Mouse (Mus musculus): ENCODE measurements around the gene Nol10. TPM values are rescaled to one million over a fixed set of nuclear protein-coding genes. Genes with fewer than 3 reads are reported as not detected.

Gene Nol10
- total RNA-seq, 1 experiment = 22.3 TPM

GRCm38 (mm10) chr12:17357795-17358194 lies 9.5 kb downstream of the Nol10 start:
- DNase-seq (ENCODE audit: low read depth, low spot score) = no peak
- TF ChIP-seq CHD2 (IDR thresholded peaks at IDR 0.05; ENCODE audit: low read depth, low read length) = no peak
- no peak for TF ChIP-seq ZC3H11A (IDR thresholded peaks at IDR 0.05; ENCODE audit: borderline replicate concordance, low read depth, low read length)
- TF ChIP-seq ZNF384 (IDR thresholded peaks at IDR 0.05; ENCODE audit: low read depth, low read length) = no peak
- TF ChIP-seq MAFK (IDR thresholded peaks at IDR 0.05; ENCODE audit: insufficient read depth, low read depth, low read length) = no peak
- TF ChIP-seq HCFC1 (IDR thresholded peaks at IDR 0.05; ENCODE audit: borderline replicate concordance, insufficient read depth, low read length) = no peak
- H3K4me3 ChIP-seq (ENCODE audit: insufficient read depth in 1 of 2, low read depth in 1 of 2, low read length in 2 of 2, poor library complexity in 1 of 2, severe bottlenecking in 1 of 2) = no peak overlapping the region
- in situ Hi-C loops (cut with MboI; ENCODE audit: low sequenced_read_pairs in 2 of 2, unreplicated experiment in 2 of 2) = no loop called here
- no peaks in the 10 kb centered on the region for H3K9me3 ChIP-seq (ENCODE audit: control insufficient read depth, insufficient read depth, low read depth, low read length)
- no peaks in the 10 kb centered on the region for H3K4me1 ChIP-seq (ENCODE audit: control insufficient read depth in 2 of 2, insufficient read depth in 2 of 2, low read length in 2 of 2, poor library complexity in 1 of 2)
- H3K9ac ChIP-seq (ENCODE audit: insufficient read depth, low read depth, low read length, poor library complexity, severe bottlenecking) = no peak overlapping the region
- H3K36me3 ChIP-seq (ENCODE audit: control insufficient read depth, insufficient read depth, low read length, poor library complexity, severe bottlenecking) = peaks cover 34% of the 10 kb centered on the region
- H3K27ac ChIP-seq (ENCODE audit: insufficient read depth, low read depth, low read length, poor library complexity, severe bottlenecking) = no peak overlapping the region

DNA sequence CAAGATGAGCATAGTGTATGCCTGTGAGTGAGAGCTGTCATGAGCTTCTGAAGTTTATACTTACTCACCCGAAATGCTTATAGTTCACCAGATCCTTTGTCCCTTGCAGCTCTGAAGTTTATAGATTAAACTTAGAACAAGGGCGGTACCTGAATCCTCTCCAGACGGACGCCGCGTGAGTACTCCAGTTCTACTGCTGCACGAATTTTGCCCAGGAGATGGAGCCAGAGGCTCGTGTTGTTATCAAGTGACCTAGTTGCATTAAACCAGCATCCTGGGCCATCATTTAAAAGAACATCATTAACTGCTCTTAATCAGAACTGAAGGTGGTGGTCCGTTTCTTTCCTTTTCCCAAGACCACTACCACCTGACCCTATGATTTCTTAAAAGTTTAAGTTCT lies 10.7 kb downstream of the Nol10 start:
- TF ChIP-seq MAFK (IDR thresholded peaks at IDR 0.05; ENCODE audit: insufficient read depth, low read depth, low read length) = no peak
- in situ Hi-C loops (cut with MboI; ENCODE audit: low sequenced_read_pairs in 2 of 2, unreplicated experiment in 2 of 2) = no loop called here
- Histone ChIP-seq H3K9me3 (ENCODE audit: control insufficient read depth, insufficient read depth, low read depth, low read length) (no peaks in the 10 kb centered on the region), H3K4me1 (ENCODE audit: control insufficient read depth in 2 of 2, insufficient read depth in 2 of 2, low read length in 2 of 2, poor library complexity in 1 of 2) (no peaks in the 10 kb centered on the region), H3K36me3 (ENCODE audit: control insufficient read depth, insufficient read depth, low read length, poor library complexity, severe bottlenecking) (peaks cover 33% of the 10 kb centered on the region), H3K27ac (ENCODE audit: insufficient read depth, low read depth, low read length, poor library complexity, severe bottlenecking) (no peak overlapping the region), H3K9ac (ENCODE audit: insufficient read depth, low read depth, low read length, poor library complexity, severe bottlenecking) (no peak overlapping the region), H3K4me3 (ENCODE audit: insufficient read depth in 1 of 2, low read depth in 1 of 2, low read length in 2 of 2, poor library complexity in 1 of 2, severe bottlenecking in 1 of 2) (no peak overlapping the region)
- no peak for DNase-seq (ENCODE audit: low read depth, low spot score)

DNA sequence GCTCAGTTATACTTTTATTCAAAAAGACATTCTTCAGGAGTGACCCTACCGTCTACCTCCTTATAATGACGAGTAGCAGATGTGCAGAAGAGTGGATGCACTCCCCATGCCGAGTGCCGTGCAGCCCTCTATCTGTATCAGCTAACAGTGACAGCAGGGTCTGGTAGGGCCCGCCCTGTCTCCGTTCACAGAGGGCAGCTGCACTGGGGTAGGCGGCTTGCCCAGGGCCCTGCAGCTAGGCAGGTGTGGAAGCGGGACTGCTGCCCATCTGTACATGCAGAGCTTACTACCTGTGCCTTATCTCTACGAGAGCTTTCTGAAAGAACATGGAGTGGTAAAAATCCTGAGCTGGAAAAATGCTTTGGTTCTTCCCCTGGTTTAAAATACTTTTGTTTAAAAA lies 11.8 kb downstream of the Nol10 start:
- DNase-seq (ENCODE audit: low read depth, low spot score) = no peak
- H3K9ac ChIP-seq (ENCODE audit: insufficient read depth, low read depth, low read length, poor library complexity, severe bottlenecking) = no peak overlapping the region
- in situ Hi-C loops (cut with MboI; ENCODE audit: low sequenced_read_pairs in 2 of 2, unreplicated experiment in 2 of 2) = no loop called here
- no peak for TF ChIP-seq HCFC1 (IDR thresholded peaks at IDR 0.05; ENCODE audit: borderline replicate concordance, insufficient read depth, low read length)
- no peak for TF ChIP-seq MAFK (IDR thresholded peaks at IDR 0.05; ENCODE audit: insufficient read depth, low read depth, low read length)
- TF ChIP-seq ZC3H11A (IDR thresholded peaks at IDR 0.05; ENCODE audit: borderline replicate concordance, low read depth, low read length) = no peak
- TF ChIP-seq CHD2 (IDR thresholded peaks at IDR 0.05; ENCODE audit: low read depth, low read length) = no peak
- no peak for TF ChIP-seq ZNF384 (IDR thresholded peaks at IDR 0.05; ENCODE audit: low read depth, low read length)
- H3K4me1 ChIP-seq (ENCODE audit: control insufficient read depth in 2 of 2, insufficient read depth in 2 of 2, low read length in 2 of 2, poor library complexity in 1 of 2) = no peaks in the 10 kb centered on the region
- no peak overlapping the region for H3K4me3 ChIP-seq (ENCODE audit: insufficient read depth in 1 of 2, low read depth in 1 of 2, low read length in 2 of 2, poor library complexity in 1 of 2, severe bottlenecking in 1 of 2)
- no peaks in the 10 kb centered on the region for H3K9me3 ChIP-seq (ENCODE audit: control insufficient read depth, insufficient read depth, low read depth, low read length)
- H3K36me3 ChIP-seq (ENCODE audit: control insufficient read depth, insufficient read depth, low read length, poor library complexity, severe bottlenecking) = peaks cover 30% of the 10 kb centered on the region
- H3K27ac ChIP-seq (ENCODE audit: insufficient read depth, low read depth, low read length, poor library complexity, severe bottlenecking) = no peak overlapping the region

DNA sequence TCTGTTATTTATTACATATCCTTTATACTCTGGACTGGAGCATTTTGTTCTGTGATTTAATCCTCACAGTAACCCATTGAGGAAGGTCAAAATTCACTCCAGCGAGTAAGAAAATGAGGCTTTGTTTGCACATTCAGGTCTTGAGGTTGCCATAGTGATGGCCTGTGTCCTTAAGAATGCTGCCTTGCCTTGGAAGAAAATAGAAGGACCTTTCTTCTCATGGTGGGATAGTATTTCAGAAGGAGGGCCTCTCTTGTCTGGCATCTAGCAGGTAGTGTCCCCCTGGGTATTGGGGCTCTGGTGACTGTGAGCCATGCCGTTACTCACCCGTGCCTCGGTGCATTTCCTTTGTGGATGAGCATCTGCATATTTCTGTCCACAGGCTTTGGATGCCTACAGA lies 12.4 kb downstream of the Nol10 start:
- no peak overlapping the region for H3K27ac ChIP-seq (ENCODE audit: insufficient read depth, low read depth, low read length, poor library complexity, severe bottlenecking)
- TF ChIP-seq ZC3H11A (IDR thresholded peaks at IDR 0.05; ENCODE audit: borderline replicate concordance, low read depth, low read length) (no peak), HCFC1 (IDR thresholded peaks at IDR 0.05; ENCODE audit: borderline replicate concordance, insufficient read depth, low read length) (no peak), CHD2 (IDR thresholded peaks at IDR 0.05; ENCODE audit: low read depth, low read length) (no peak), ZNF384 (IDR thresholded peaks at IDR 0.05; ENCODE audit: low read depth, low read length) (no peak), MAFK (IDR thresholded peaks at IDR 0.05; ENCODE audit: insufficient read depth, low read depth, low read length) (no peak)
- H3K9me3 ChIP-seq (ENCODE audit: control insufficient read depth, insufficient read depth, low read depth, low read length) = no peaks in the 10 kb centered on the region
- in situ Hi-C loops (cut with MboI; ENCODE audit: low sequenced_read_pairs in 2 of 2, unreplicated experiment in 2 of 2) = no loop called here
- peaks cover 30% of the 10 kb centered on the region for H3K36me3 ChIP-seq (ENCODE audit: control insufficient read depth, insufficient read depth, low read length, poor library complexity, severe bottlenecking)
- DNase-seq (ENCODE audit: low read depth, low spot score) = no peak
- H3K9ac ChIP-seq (ENCODE audit: insufficient read depth, low read depth, low read length, poor library complexity, severe bottlenecking) = no peak overlapping the region
- no peaks in the 10 kb centered on the region for H3K4me1 ChIP-seq (ENCODE audit: control insufficient read depth in 2 of 2, insufficient read depth in 2 of 2, low read length in 2 of 2, poor library complexity in 1 of 2)
- H3K4me3 ChIP-seq (ENCODE audit: insufficient read depth in 1 of 2, low read depth in 1 of 2, low read length in 2 of 2, poor library complexity in 1 of 2, severe bottlenecking in 1 of 2) = no peak overlapping the region

DNA sequence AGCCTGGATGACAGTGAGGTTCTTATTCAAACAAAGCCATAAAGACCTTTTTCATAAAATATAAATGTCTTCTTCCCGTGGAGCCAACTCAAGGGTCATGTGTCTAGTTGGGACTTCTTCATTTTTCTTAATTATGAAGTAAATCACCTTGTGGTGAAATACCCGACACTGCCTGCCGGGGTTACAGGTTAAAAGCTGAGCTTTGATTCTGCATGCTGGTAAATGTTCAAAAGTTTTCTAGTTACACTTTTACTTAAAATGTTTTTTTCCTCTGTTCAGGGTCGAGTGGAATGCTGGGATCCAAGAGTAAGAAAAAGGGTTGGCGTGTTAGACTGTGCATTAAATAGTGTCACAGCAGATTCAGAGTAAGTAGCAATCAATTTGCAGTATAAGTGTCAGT lies 14.1 kb downstream of the Nol10 start:
- Histone ChIP-seq H3K9me3 (ENCODE audit: control insufficient read depth, insufficient read depth, low read depth, low read length) (no peaks in the 10 kb centered on the region), H3K4me1 (ENCODE audit: control insufficient read depth in 2 of 2, insufficient read depth in 2 of 2, low read length in 2 of 2, poor library complexity in 1 of 2) (no peaks in the 10 kb centered on the region), H3K4me3 (ENCODE audit: insufficient read depth in 1 of 2, low read depth in 1 of 2, low read length in 2 of 2, poor library complexity in 1 of 2, severe bottlenecking in 1 of 2) (no peak overlapping the region), H3K27ac (ENCODE audit: insufficient read depth, low read depth, low read length, poor library complexity, severe bottlenecking) (no peak overlapping the region), H3K36me3 (ENCODE audit: control insufficient read depth, insufficient read depth, low read length, poor library complexity, severe bottlenecking) (peaks cover 30% of the 10 kb centered on the region), H3K9ac (ENCODE audit: insufficient read depth, low read depth, low read length, poor library complexity, severe bottlenecking) (no peak overlapping the region)
- no peak for DNase-seq (ENCODE audit: low read depth, low spot score)
- TF ChIP-seq HCFC1 (IDR thresholded peaks at IDR 0.05; ENCODE audit: borderline replicate concordance, insufficient read depth, low read length) (no peak), MAFK (IDR thresholded peaks at IDR 0.05; ENCODE audit: insufficient read depth, low read depth, low read length) (no peak), CHD2 (IDR thresholded peaks at IDR 0.05; ENCODE audit: low read depth, low read length) (no peak), ZNF384 (IDR thresholded peaks at IDR 0.05; ENCODE audit: low read depth, low read length) (no peak), ZC3H11A (IDR thresholded peaks at IDR 0.05; ENCODE audit: borderline replicate concordance, low read depth, low read length) (no peak)
- in situ Hi-C loops (cut with MboI; ENCODE audit: low sequenced_read_pairs in 2 of 2, unreplicated experiment in 2 of 2) = no loop called here

Data from ES-E14 (cell line).